Mouse (Mus musculus) liver, postnatal 0 days (tissue): ENCODE data around the gene Pde4d. TPM values are rescaled to one million over a fixed set of nuclear protein-coding genes. Genes with fewer than 3 reads are reported as not detected.
"Not testable (repeated sequence)": the region's sequence is repeated elsewhere in the genome, so short reads cannot be mapped to it uniquely, and the experiment has no call there.

ENCODE experiments used
- ATAC-seq: fragments of 200-750 bp; cut with Nextera tagmentation; 2 replicates; pipeline ENCODE4 v1.8.0; 2017; ENCODE audit warnings: mild to moderate bottlenecking, moderate library complexity
- DNase-seq: peaks from one replicate; pipeline ENCODE4 v3.0.0-alpha.2; 2016
- H3K27ac ChIP-seq: fragments of 300-500 bp; sonication (generic); 2 replicates; pipeline ENCODE4 v1.5.1; 2014; ENCODE audit warnings: antibody characterized with exemption, moderate library complexity, mild to moderate bottlenecking, low read depth
- H3K27me3 ChIP-seq: fragments of 300-500 bp; sonication (generic); 2 replicates; pipeline ENCODE4 v1.6.1; 2014; ENCODE audit warnings: low read length, control low read depth, mixed read lengths; ENCODE audit not compliant: insufficient read depth
- H3K36me3 ChIP-seq: fragments of 300-500 bp; sonication (generic); replicated peaks from 2 replicates; pipeline ENCODE4 v1.6.1; 2014; ENCODE audit warnings: mild to moderate bottlenecking, control low read depth, low read length, moderate library complexity, mixed read lengths; ENCODE audit not compliant: insufficient read depth
- H3K4me1 ChIP-seq: fragments of 300-500 bp; sonication (generic); 2 replicates; pipeline ENCODE4 v1.6.1; 2014; ENCODE audit warnings: antibody characterized with exemption, mild to moderate bottlenecking, control low read depth; ENCODE audit not compliant: insufficient read depth
- H3K4me2 ChIP-seq: fragments of 300-500 bp; sonication (generic); 2 replicates; pipeline ENCODE4 v1.6.1; 2014; ENCODE audit warnings: low read depth, mild to moderate bottlenecking, low read length, moderate library complexity, mixed read lengths
- H3K4me3 ChIP-seq: fragments of 300-500 bp; sonication (generic); 2 replicates; pipeline ENCODE4 v1.5.1; 2014; ENCODE audit warnings: low read depth, low read length
- H3K9ac ChIP-seq: fragments of 300-500 bp; sonication (generic); replicated peaks from 2 replicates; pipeline ENCODE4 v1.6.1; 2014; ENCODE audit warnings: mild to moderate bottlenecking, moderate library complexity
- H3K9me3 ChIP-seq: fragments of 300-500 bp; sonication (generic); 2 replicates; pipeline ENCODE4 v1.6.1; 2016; ENCODE audit warnings: mild to moderate bottlenecking, control low read depth, low read length, mixed read lengths
- CTCF ChIP-seq: sonication (generic); IDR thresholded peaks from 2 replicates; pipeline ENCODE4 v1.5.1; 2016; ENCODE audit warnings: antibody characterized with exemption, low read depth
- EP300 ChIP-seq: IDR thresholded peaks from 2 replicates; pipeline ENCODE4 v1.6.1; 2016; ENCODE audit warnings: antibody characterized with exemption, low read depth, mild to moderate bottlenecking
- WGBS: fragments of 180-500 bp; shearing (Covaris S2); extraction: QIAGEN DNeasy Blood & Tissue Kit; methylation state at CpG from one replicate; pipeline ENCODE4 v1.1.7; 2014; ENCODE audit not compliant: insufficient replicate concordance; 5-methylcytosine and 5-hydroxymethylcytosine counted together
- polyA plus RNA-seq: library from polyadenylated mRNA; unstranded; fragments of >200 nt; fragmentation: Nextera tagmentation; extraction: Ambion mirVana; gene quantifications from 2 replicates; pipeline ENCODE4 v1.2.1, GENCODE M21; 2015

The Pde4d gene
- polyA plus RNA-seq, 1 experiment from 2014 or later = 6.1 TPM

DNA sequence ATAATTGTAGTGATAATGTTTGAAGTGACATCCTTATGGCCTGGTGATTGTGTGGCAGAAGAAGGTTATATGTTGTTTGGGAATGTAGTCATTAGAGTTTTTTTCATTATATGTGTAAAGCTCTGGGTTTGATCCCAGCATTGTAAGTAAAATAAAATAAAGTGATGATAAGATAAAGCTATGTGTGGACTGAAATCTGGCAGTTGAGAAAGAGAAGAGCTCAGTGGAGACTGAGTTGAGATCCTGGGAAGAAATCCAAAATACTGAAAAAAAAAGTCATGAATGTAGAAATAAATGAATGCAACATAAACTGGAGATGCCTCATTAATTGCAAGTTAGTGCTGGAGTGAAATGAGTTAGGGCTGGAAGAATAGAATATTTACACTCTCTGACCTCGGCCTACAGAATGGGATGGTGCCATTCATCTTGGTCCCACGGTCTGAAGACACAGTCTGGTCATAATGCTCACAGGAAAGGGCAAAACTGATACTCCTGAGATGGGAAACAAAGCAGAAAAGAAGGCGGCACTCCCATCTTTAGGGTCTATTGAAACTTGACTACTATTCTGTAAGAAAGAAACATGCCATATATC lies 319.8 kb downstream of the Pde4d start:
- 67% methylated on average over 3 of the region's 3 CpGs for WGBS
- no peak for DNase-seq
- no peak overlapping the region for H3K4me3 ChIP-seq

GRCm38 (mm10) chr13:108772386-108772785 lies 322.6 kb downstream of the Pde4d start:
- Histone ChIP-seq H3K27me3 (no peaks in the 10 kb centered on the region), H3K4me1 (no peaks in the 10 kb centered on the region), H3K9ac (no peak overlapping the region), H3K4me2 (no peak overlapping the region), H3K4me3 (no peak overlapping the region), H3K9me3 (no peaks in the 10 kb centered on the region), H3K36me3 (no peaks in the 10 kb centered on the region), H3K27ac (no peak overlapping the region)
- 68% methylated on average over 3 of the region's 3 CpGs for WGBS
- ATAC-seq (no peak), DNase-seq (no peak)
- TF ChIP-seq CTCF = no peak
- TF ChIP-seq EP300 = no peak

More for the DNA sequence above, 319.8 kb downstream of the Pde4d start:
- no peak for ATAC-seq
- H3K9ac ChIP-seq = no peak overlapping the region
- no peaks in the 10 kb centered on the region for H3K36me3 ChIP-seq
- TF ChIP-seq EP300 = no peak
- TF ChIP-seq CTCF = no peak
- H3K9me3 ChIP-seq = no peaks in the 10 kb centered on the region
- no peak overlapping the region for H3K27ac ChIP-seq
- no peak overlapping the region for H3K4me2 ChIP-seq
- H3K27me3 ChIP-seq = no peaks in the 10 kb centered on the region
- no peaks in the 10 kb centered on the region for H3K4me1 ChIP-seq

DNA sequence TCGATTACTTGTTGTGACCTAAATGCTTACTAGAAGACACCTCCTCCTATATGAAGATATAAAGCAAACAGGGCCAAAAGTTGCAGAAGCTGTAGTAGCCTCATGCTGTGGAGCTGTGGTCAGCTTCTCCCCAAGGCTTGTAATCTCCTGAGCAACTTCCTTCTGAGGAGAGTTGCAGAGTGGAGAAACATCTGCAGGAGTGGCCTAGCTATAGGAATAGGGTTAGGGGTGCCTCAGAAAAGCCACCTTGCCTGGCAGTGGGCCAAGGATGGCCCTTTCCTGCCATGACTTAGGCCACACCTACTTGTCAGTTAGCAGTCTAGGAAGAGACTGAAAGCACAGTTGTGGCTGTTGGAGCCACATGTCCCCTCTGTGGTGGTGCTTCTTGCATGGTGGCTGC lies 325.2 kb downstream of the Pde4d start:
- H3K4me1 ChIP-seq = no peaks in the 10 kb centered on the region
- H3K27ac ChIP-seq = no peak overlapping the region
- H3K4me2 ChIP-seq = no peak overlapping the region
- H3K36me3 ChIP-seq = no peaks in the 10 kb centered on the region
- TF ChIP-seq CTCF = no peak
- no peak for TF ChIP-seq EP300
- peak; percentile 38 for DNase-seq
- H3K9ac ChIP-seq = no peak overlapping the region
- no peaks in the 10 kb centered on the region for H3K27me3 ChIP-seq
- H3K4me3 ChIP-seq = no peak overlapping the region
- 49% methylated on average over 1 of the region's 1 CpGs for WGBS
- H3K9me3 ChIP-seq = no peaks in the 10 kb centered on the region
- ATAC-seq = 0 out of 2 replicates have a peak, but pooled peaks have one; percentile 10

GRCm38 (mm10) chr13:108775882-108776281 lies 326.1 kb downstream of the Pde4d start:
- Histone ChIP-seq H3K4me1 (no peaks in the 10 kb centered on the region), H3K36me3 (no peaks in the 10 kb centered on the region), H3K27ac (peak overlapping the region; percentile 36), H3K4me3 (peak overlapping the region; percentile 19), H3K9ac (no peak overlapping the region), H3K9me3 (no peaks in the 10 kb centered on the region), H3K27me3 (no peaks in the 10 kb centered on the region), H3K4me2 (peak overlapping the region; percentile 40)
- TF ChIP-seq EP300 = no peak
- no peak for TF ChIP-seq CTCF
- no peak for DNase-seq
- WGBS = 34% methylated on average over 7 of the region's 7 CpGs
- ATAC-seq = peak; percentile 35

DNA sequence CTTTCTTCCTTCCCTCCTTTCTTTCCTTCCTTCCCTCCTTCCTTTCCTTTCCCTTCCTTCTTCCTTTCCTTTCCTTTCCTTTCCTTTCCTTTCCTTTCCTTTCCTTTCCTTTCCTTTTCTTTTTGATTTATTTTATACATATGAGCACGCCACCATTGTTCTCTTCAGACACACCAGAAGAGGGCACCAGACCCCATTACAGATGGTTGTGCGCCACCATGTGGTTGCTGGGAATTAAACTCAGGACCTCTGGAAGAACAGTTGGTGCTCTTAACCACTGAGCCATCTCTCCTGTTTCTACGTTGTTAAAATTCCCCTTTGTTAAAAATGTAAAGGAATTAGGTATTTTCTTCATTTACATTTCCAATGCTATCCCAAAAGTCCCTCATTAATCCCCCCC lies 347.9 kb downstream of the Pde4d start:
- ATAC-seq, H3K4me2 ChIP-seq, H3K9me3 ChIP-seq, H3K4me1 ChIP-seq, H3K4me3 ChIP-seq, H3K27me3 ChIP-seq, H3K9ac ChIP-seq, H3K27ac ChIP-seq, DNase-seq, H3K36me3 ChIP-seq: not testable (repeated sequence)
- WGBS = 83% methylated on average over 3 of the region's 3 CpGs
- peak; percentile 35 for TF ChIP-seq CTCF

GRCm38 (mm10) chr13:108809191-108809590 lies 359.4 kb downstream of the Pde4d start:
- H3K4me1 ChIP-seq = no peaks in the 10 kb centered on the region

DNA sequence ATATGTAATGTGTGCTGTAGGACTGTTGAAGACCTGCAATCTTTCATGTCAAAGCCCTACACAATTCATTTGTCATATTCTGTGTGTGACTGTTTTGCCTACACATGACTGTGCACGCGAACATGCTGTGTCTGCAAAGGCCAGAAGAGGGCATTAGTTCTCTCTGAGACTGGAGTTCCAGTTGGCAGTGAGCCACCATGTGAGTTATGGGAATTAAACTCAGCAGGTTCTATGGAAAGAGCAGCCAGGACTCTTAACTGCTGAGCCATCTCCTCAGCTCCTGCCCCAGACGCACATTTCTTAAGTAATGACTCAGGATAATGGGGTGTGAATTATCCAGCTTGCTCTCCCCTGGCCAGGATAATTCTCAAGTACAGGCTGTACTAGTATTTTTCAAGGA lies 363.2 kb downstream of the Pde4d start:
- Histone ChIP-seq H3K27ac (no peak overlapping the region), H3K27me3 (no peaks in the 10 kb centered on the region), H3K4me2 (no peak overlapping the region), H3K9ac (no peak overlapping the region), H3K9me3 (no peaks in the 10 kb centered on the region), H3K4me1 (no peaks in the 10 kb centered on the region), H3K4me3 (no peak overlapping the region), H3K36me3 (no peaks in the 10 kb centered on the region)
- DNase-seq (peak; percentile 15), ATAC-seq (no peak)
- peak; percentile 41 for TF ChIP-seq CTCF
- no peak for TF ChIP-seq EP300
- 59% methylated on average over 3 of the region's 3 CpGs for WGBS

More at GRCm38 (mm10) chr13:108809191-108809590, 359.4 kb downstream of the Pde4d start:
- ATAC-seq (no peak), DNase-seq (no peak)
- H3K27ac ChIP-seq = no peak overlapping the region
- no peak overlapping the region for H3K9ac ChIP-seq
- no peaks in the 10 kb centered on the region for H3K36me3 ChIP-seq
- WGBS = 78% methylated on average over 7 of the region's 7 CpGs
- H3K4me3 ChIP-seq = no peak overlapping the region
- no peaks in the 10 kb centered on the region for H3K27me3 ChIP-seq
- no peak for TF ChIP-seq EP300
- TF ChIP-seq CTCF = no peak
- H3K9me3 ChIP-seq = no peaks in the 10 kb centered on the region
- no peak overlapping the region for H3K4me2 ChIP-seq
